Mouse (Mus musculus): ENCODE results near the gene Wdr59. TPM values are rescaled to one million over a fixed set of nuclear protein-coding genes. Genes with fewer than 3 reads are reported as not detected.
"Not testable (repeated sequence)": the region's sequence is repeated elsewhere in the genome, so short reads cannot be mapped to it uniquely, and the experiment has no call there.

Wdr59 gene
- polyA plus RNA-seq, 1 experiment from 2014 or later, result 2.9 TPM

DNA sequence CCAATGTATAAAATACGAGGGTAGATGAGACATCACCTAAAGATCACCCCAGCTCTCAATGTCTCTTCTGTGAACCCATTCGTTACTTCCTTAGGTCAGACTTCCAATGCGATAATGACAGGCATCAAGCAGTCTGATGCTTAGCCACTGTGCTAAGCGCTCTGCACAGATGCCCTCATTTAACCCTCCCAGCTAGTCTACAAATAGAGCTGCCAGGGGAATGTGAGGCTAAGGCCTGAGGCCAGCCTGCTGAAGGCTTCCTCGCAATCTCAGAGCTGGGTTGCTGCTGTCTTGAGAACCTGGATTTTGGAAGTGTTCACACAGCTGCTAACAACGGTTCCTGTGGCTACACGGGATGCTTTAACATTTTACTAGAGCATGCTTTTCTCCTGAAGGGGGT is 9.0 kb downstream of the Wdr59 start:
- no peak for ATAC-seq (ENCODE audit: low FRiP score)
- no peaks in the 10 kb centered on the region; the same call in 1 of the 2 replicates for H3K4me1 ChIP-seq (ENCODE audit: control insufficient read depth, insufficient read depth, low read length)
- no peak overlapping the region for H3K4me3 ChIP-seq (ENCODE audit: low read depth, low read length)
- no peaks in the 10 kb centered on the region; the same call in 1 of the 2 replicates for H3K36me3 ChIP-seq (ENCODE audit: control insufficient read depth, insufficient read depth, low read length)
- WGBS, result 89% methylated on average over 7 of the region's 7 CpGs
- no peak for DNase-seq (ENCODE audit: low spot score, missing footprints)
- H3K9me3 ChIP-seq (ENCODE audit: control insufficient read depth, low read length), result no peaks in the 10 kb centered on the region
- no peak overlapping the region for H3K9ac ChIP-seq (ENCODE audit: low read length)
- no peak overlapping the region for H3K4me2 ChIP-seq
- no peaks in the 10 kb centered on the region for H3K27me3 ChIP-seq (ENCODE audit: control insufficient read depth, insufficient read depth, low read length)
- no peak overlapping the region for H3K27ac ChIP-seq (ENCODE audit: low read depth, low read length)

DNA sequence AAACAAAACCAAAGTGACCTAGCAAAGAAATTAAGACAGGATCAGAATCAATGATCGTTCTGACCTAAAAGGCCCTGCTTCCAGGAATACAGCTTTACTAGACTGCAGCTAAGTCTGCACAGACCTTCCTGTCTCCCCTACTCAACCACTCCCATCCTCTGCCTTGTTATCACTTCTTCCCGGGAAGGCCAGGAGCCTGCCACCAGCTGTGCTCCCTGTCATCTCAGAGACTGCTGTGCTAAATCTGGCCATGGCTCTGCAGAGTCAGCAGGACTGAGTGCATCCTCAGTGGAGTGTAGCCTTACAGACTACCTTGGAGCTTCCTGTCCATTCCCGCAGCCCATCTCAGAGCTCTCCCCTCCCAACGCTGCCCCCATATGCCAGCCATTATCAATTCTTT is 11.5 kb downstream of the Wdr59 start:
- H3K9ac ChIP-seq (ENCODE audit: low read length), result no peak overlapping the region
- ATAC-seq (ENCODE audit: low FRiP score) (no peak), DNase-seq (ENCODE audit: low spot score, missing footprints) (no peak)
- H3K9me3 ChIP-seq (ENCODE audit: control insufficient read depth, low read length), result no peaks in the 10 kb centered on the region
- H3K4me1 ChIP-seq (ENCODE audit: control insufficient read depth, insufficient read depth, low read length), result no peaks in the 10 kb centered on the region; the same call in 1 of the 2 replicates
- 65% methylated on average over 4 of the region's 4 CpGs for WGBS
- no peak overlapping the region for H3K27ac ChIP-seq (ENCODE audit: low read depth, low read length)
- H3K4me2 ChIP-seq, result no peak overlapping the region
- no peak overlapping the region for H3K4me3 ChIP-seq (ENCODE audit: low read depth, low read length)
- H3K36me3 ChIP-seq (ENCODE audit: control insufficient read depth, insufficient read depth, low read length), result no peaks in the 10 kb centered on the region; the same call in 1 of the 2 replicates
- H3K27me3 ChIP-seq (ENCODE audit: control insufficient read depth, insufficient read depth, low read length), result no peaks in the 10 kb centered on the region

DNA sequence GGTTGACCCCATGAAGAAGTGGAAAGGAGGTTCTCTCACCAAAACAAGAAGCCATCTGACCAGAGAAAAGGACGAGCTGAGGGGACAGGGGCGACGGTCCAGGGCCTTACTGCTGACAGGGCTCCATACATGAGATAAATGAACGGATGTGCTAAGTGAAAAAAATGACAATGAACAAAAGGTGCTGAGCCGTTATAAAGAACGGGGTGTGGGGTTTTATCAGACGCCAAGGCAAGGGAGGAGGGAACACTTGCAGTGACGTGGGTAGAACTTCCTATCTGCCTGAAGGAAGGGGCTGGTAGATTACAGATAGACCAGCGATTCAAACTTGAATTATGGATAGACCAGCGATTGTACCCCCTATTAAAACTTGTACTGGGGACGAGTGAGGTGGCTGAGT is 12.6 kb downstream of the Wdr59 start:
- WGBS, result 89% methylated on average over 11 of the region's 11 CpGs
- H3K27ac ChIP-seq (ENCODE audit: low read depth, low read length), result no peak overlapping the region
- ATAC-seq (ENCODE audit: low FRiP score), result no peak

DNA sequence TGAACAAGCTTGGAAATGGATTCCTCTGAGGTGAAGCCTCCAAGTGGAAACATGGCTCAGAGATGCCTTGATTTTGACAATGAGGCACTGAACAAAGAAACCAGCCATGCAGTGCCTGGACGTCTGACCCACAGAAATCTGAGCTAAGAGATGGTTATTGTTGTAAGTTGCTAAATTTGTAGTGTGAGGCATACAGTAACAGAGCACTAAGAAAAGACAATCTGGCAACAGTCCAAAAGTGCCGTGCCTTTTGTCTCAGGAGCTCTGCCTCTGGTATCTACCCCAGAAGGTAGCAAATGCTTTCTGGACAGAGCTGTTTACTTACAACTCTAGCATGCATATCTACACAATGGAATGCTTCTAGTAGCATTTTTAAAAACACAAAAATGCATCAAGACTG is 13.3 kb downstream of the Wdr59 start:
- H3K4me1 ChIP-seq (ENCODE audit: control insufficient read depth, insufficient read depth, low read length), result no peaks in the 10 kb centered on the region; the same call in 1 of the 2 replicates
- H3K9ac ChIP-seq (ENCODE audit: low read length), result no peak overlapping the region
- H3K27me3 ChIP-seq (ENCODE audit: control insufficient read depth, insufficient read depth, low read length), result no peaks in the 10 kb centered on the region
- H3K36me3 ChIP-seq (ENCODE audit: control insufficient read depth, insufficient read depth, low read length), result no peaks in the 10 kb centered on the region; the same call in 1 of the 2 replicates
- ATAC-seq (ENCODE audit: low FRiP score) (no peak), DNase-seq (ENCODE audit: low spot score, missing footprints) (no peak)
- H3K4me3 ChIP-seq (ENCODE audit: low read depth, low read length), result no peak overlapping the region
- 55% methylated on average over 2 of the region's 2 CpGs for WGBS
- no peaks in the 10 kb centered on the region for H3K9me3 ChIP-seq (ENCODE audit: control insufficient read depth, low read length)
- no peak overlapping the region for H3K4me2 ChIP-seq
- no peak overlapping the region for H3K27ac ChIP-seq (ENCODE audit: low read depth, low read length)

More for the DNA sequence above, 12.6 kb downstream of the Wdr59 start:
- Histone ChIP-seq H3K4me1 (ENCODE audit: control insufficient read depth, insufficient read depth, low read length) (no peaks in the 10 kb centered on the region; the same call in 1 of the 2 replicates), H3K9me3 (ENCODE audit: control insufficient read depth, low read length) (no peaks in the 10 kb centered on the region), H3K9ac (ENCODE audit: low read length) (no peak overlapping the region), H3K4me3 (ENCODE audit: low read depth, low read length) (no peak overlapping the region), H3K4me2 (no peak overlapping the region), H3K27me3 (ENCODE audit: control insufficient read depth, insufficient read depth, low read length) (no peaks in the 10 kb centered on the region), H3K36me3 (ENCODE audit: control insufficient read depth, insufficient read depth, low read length) (no peaks in the 10 kb centered on the region; the same call in 1 of the 2 replicates)
- DNase-seq (ENCODE audit: low spot score, missing footprints), result no peak

DNA sequence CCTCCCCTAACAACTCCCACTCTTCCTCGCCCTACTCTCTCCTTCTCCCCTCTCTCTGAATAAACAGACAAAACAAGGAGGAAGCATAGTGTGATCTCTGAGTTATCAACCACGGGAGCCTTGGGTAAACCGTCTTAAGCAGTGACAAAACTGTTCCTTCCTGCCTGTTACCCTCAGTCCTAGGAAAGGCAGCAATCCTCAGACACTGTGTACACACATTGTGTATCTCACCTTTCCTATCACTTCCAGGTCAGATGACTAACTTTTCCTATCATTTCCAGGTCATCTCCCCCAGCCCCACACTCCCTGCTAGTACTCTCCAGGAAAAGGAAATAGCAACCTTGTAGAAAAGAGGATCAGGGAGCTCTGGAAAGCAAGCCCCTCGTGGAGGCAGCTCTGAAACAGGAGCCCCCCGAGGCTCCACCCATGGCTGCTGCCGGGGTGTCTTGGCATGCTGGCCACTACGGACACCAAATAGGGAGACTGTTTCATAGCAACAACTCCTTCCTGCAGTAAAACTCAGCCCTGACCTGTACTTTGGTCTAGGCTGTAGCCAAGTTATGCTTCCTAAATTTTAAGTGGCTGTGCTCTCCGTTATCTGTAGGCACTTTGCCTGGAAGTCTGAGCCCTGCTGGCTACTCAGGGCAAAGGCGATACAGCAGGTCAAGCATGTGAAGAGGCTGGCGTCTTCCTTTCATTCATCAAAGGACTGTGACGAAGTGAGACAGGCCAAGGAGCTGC is 20.0 kb downstream of the Wdr59 start:
- Histone ChIP-seq H3K4me3 (ENCODE audit: low read depth, low read length) (no peak overlapping the region), H3K9ac (ENCODE audit: low read length) (no peak overlapping the region), H3K36me3 (ENCODE audit: control insufficient read depth, insufficient read depth, low read length) (peaks cover 2% of the 10 kb centered on the region; the same call in 1 of the 2 replicates), H3K9me3 (ENCODE audit: control insufficient read depth, low read length) (no peaks in the 10 kb centered on the region), H3K4me2 (no peak overlapping the region), H3K27me3 (ENCODE audit: control insufficient read depth, insufficient read depth, low read length) (no peaks in the 10 kb centered on the region), H3K27ac (ENCODE audit: low read depth, low read length) (no peak overlapping the region), H3K4me1 (ENCODE audit: control insufficient read depth, insufficient read depth, low read length) (no peaks in the 10 kb centered on the region)
- no peak for ATAC-seq (ENCODE audit: low FRiP score)
- DNase-seq (ENCODE audit: low spot score, missing footprints), result no peak
- WGBS, result 80% methylated on average over 11 of the region's 11 CpGs

DNA sequence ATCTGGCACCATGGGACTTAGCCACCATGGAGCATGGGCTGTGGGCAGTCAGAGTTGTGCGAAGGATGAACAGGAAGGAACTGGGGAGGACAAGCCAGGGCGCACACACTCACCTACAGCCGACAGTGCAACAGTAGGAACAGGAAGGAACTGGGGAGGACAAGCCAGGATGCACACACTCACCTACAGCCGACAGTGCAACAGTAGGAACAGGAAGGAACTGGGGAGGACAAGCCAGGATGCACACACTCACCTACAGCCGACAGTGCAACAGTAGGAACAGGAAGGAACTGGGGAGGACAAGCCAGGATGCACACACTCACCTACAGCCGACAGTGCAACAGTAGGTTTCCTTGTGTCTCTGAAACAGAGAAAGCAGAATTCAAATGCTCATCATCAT is 23.6 kb downstream of the Wdr59 start:
- H3K4me3 ChIP-seq (ENCODE audit: low read depth, low read length); H3K27ac ChIP-seq (ENCODE audit: low read depth, low read length); H3K27me3 ChIP-seq (ENCODE audit: control insufficient read depth, insufficient read depth, low read length); H3K4me2 ChIP-seq; H3K9ac ChIP-seq (ENCODE audit: low read length); DNase-seq (ENCODE audit: low spot score, missing footprints); ATAC-seq (ENCODE audit: low FRiP score); H3K36me3 ChIP-seq (ENCODE audit: control insufficient read depth, insufficient read depth, low read length); H3K9me3 ChIP-seq (ENCODE audit: control insufficient read depth, low read length); H3K4me1 ChIP-seq (ENCODE audit: control insufficient read depth, insufficient read depth, low read length): not testable (repeated sequence)
- 89% methylated on average over 4 of the region's 6 CpGs for WGBS

DNA sequence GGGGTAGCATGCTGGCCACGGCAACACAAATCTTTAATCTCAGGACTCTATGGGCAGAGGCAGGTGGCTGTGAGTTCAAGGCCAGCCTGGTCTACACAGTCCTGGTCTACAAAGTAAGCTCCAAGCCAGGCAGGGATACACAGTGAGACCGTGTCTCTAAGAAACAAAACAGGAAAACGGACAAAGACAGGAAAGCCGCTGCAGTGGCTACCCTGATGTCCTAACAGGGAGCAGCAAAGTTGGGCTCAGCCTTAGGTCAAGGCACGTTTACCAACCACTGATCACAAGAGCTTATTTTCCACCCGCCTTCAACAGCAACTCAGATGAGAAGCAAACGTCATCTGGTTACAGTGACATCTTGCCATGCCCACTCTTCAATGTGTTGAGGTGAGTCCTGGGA is 25.6 kb downstream of the Wdr59 start:
- no peak for DNase-seq (ENCODE audit: low spot score, missing footprints)
- no peak overlapping the region for H3K4me2 ChIP-seq
- peaks cover 2% of the 10 kb centered on the region; the same call in 1 of the 2 replicates for H3K36me3 ChIP-seq (ENCODE audit: control insufficient read depth, insufficient read depth, low read length)
- no peaks in the 10 kb centered on the region for H3K9me3 ChIP-seq (ENCODE audit: control insufficient read depth, low read length)
- H3K27ac ChIP-seq (ENCODE audit: low read depth, low read length), result no peak overlapping the region
- H3K4me1 ChIP-seq (ENCODE audit: control insufficient read depth, insufficient read depth, low read length), result no peaks in the 10 kb centered on the region
- ATAC-seq (ENCODE audit: low FRiP score), result no peak
- WGBS, result 86% methylated on average over 7 of the region's 7 CpGs
- no peaks in the 10 kb centered on the region for H3K27me3 ChIP-seq (ENCODE audit: control insufficient read depth, insufficient read depth, low read length)
- no peak overlapping the region for H3K9ac ChIP-seq (ENCODE audit: low read length)
- H3K4me3 ChIP-seq (ENCODE audit: low read depth, low read length), result no peak overlapping the region

DNA sequence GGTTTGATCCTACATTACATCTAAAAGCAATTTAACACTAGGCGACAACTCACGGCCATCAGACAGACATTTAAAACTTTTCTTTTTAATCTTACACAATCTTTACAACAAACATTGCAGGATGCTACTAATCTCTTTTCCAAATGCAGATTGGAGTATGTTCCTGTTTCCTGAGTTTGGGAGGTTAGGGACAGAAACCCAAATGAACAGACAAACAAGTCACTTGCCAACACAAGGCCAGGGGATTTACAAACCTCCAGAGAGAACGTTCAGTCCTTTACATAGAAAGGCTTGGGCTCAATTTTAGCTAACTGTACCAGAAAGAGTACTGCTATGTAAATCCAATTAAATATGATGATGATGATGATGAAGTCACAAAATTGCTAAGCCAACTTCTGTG is 28.7 kb downstream of the Wdr59 start:
- WGBS, result 92% methylated on average over 3 of the region's 3 CpGs
- Histone ChIP-seq H3K4me1 (ENCODE audit: control insufficient read depth, insufficient read depth, low read length) (no peaks in the 10 kb centered on the region), H3K9me3 (ENCODE audit: control insufficient read depth, low read length) (no peaks in the 10 kb centered on the region), H3K36me3 (ENCODE audit: control insufficient read depth, insufficient read depth, low read length) (no peaks in the 10 kb centered on the region), H3K4me3 (ENCODE audit: low read depth, low read length) (no peak overlapping the region), H3K9ac (ENCODE audit: low read length) (no peak overlapping the region), H3K27me3 (ENCODE audit: control insufficient read depth, insufficient read depth, low read length) (no peaks in the 10 kb centered on the region), H3K27ac (ENCODE audit: low read depth, low read length) (no peak overlapping the region), H3K4me2 (no peak overlapping the region)
- no peak for ATAC-seq (ENCODE audit: low FRiP score)
- no peak for DNase-seq (ENCODE audit: low spot score, missing footprints)

DNA sequence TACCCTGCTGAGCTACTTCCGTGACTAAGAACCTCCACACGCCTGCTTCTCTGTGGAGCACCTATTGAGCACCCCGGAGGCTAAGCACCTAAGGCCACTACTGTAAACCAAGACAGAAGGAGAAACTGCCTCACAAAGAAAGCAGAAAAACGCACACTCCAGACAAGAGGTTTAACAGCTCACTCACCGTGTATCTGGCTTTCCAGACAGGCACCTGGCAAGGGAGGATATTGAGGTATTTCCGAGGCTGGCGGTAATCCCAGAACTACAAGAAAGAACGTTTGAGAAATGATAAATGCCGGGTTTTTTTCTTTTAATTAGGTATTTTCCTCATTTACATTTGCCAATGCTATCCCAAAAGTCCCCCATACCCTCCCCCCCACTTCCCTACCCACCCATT is 29.4 kb downstream of the Wdr59 start:
- ATAC-seq (ENCODE audit: low FRiP score) (no peak), DNase-seq (ENCODE audit: low spot score, missing footprints) (no peak)
- Histone ChIP-seq H3K4me1 (ENCODE audit: control insufficient read depth, insufficient read depth, low read length) (no peaks in the 10 kb centered on the region), H3K4me2 (no peak overlapping the region), H3K36me3 (ENCODE audit: control insufficient read depth, insufficient read depth, low read length) (no peaks in the 10 kb centered on the region), H3K9me3 (ENCODE audit: control insufficient read depth, low read length) (no peaks in the 10 kb centered on the region), H3K27me3 (ENCODE audit: control insufficient read depth, insufficient read depth, low read length) (no peaks in the 10 kb centered on the region), H3K4me3 (ENCODE audit: low read depth, low read length) (no peak overlapping the region), H3K27ac (ENCODE audit: low read depth, low read length) (no peak overlapping the region), H3K9ac (ENCODE audit: low read length) (no peak overlapping the region)
- WGBS, result 92% methylated on average over 9 of the region's 9 CpGs
